Mouse (Mus musculus) embryonic fibroblast, embryonic 13.5 days (primary cell): ENCODE measurements at regions not wholly inside any gene's neighbourhood (a gene's known extent, or its start where the extent isn't known, plus 50 kb on each side); places are given as distances from the start of the nearest gene placed in this dataset.

Experiments
- CTCF ChIP-seq: IDR thresholded peaks from 2 replicates; pipeline ENCODE4 v1.5.1; 2011; ENCODE audit warnings: mild to moderate bottlenecking, control low read depth, low read length, moderate library complexity, borderline replicate concordance; ENCODE audit not compliant: insufficient read depth
- POLR2A ChIP-seq: IDR thresholded peaks from 2 replicates; pipeline ENCODE4 v1.6.1; 2011; ENCODE audit warnings: low read depth, mild to moderate bottlenecking, control low read depth, low read length, moderate library complexity

DNA sequence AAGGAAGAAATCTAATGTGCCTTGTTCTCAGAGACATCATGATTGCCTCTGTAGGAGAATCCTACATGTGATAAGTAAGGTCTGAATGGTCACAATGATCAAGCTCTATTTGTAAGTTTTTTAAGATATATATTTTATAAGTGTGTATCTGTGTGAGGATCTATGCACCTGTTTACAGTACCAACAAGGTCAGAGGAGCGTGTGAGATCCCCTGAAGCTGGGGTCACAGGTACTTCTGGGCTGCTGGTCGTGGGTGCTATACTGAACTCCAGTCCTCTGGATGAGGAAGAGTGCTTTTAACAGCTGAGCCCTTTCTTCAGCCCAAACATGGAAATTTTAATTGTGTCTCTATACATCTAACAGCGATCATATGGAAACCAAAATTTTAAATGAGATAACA is 181.1 kb upstream of the Topaz1 start:
- TF ChIP-seq POLR2A (no peak), CTCF (no peak)
